Mouse (Mus musculus) thymus, adult 2 months (tissue): ENCODE data around the gene Tmem132c. TPM values are rescaled to one million over a fixed set of nuclear protein-coding genes. Genes with fewer than 3 reads are reported as not detected.

Source experiments
- DNase-seq: peaks from one replicate; pipeline ENCODE4 v3.0.0; 2021
- H3K27ac ChIP-seq: fragments of 200-500 bp; 2 replicates; pipeline ENCODE4 v1.5.1; 2012; ENCODE audit warnings: low read length, control low read depth; ENCODE audit not compliant: control insufficient read depth, insufficient read depth
- H3K27me3 ChIP-seq: fragments of 200-500 bp; 2 replicates; pipeline ENCODE4 v1.6.1; 2012; ENCODE audit warnings: mild to moderate bottlenecking, low read length, moderate library complexity, mixed read lengths; ENCODE audit not compliant: control insufficient read depth, insufficient read depth
- H3K36me3 ChIP-seq: fragments of 200-500 bp; 2 replicates; pipeline ENCODE4 v1.6.1; 2012; ENCODE audit warnings: mild to moderate bottlenecking, low read length, moderate library complexity; ENCODE audit not compliant: control insufficient read depth, insufficient read depth
- H3K4me1 ChIP-seq: fragments of 200-500 bp; replicated peaks from 2 replicates; pipeline ENCODE4 v1.6.1; 2012; ENCODE audit warnings: low read length; ENCODE audit not compliant: control insufficient read depth, insufficient read depth
- H3K4me3 ChIP-seq: fragments of 200-500 bp; 2 replicates; pipeline ENCODE4 v1.5.1; 2012; ENCODE audit warnings: mild to moderate bottlenecking, low read length, control low read depth, moderate library complexity; ENCODE audit not compliant: control insufficient read depth, insufficient read depth
- CTCF ChIP-seq: fragments of 200-500 bp; IDR thresholded peaks from 2 replicates; pipeline ENCODE4 v1.5.1; 2012; ENCODE audit warnings: mild to moderate bottlenecking, control low read depth, low read length, moderate library complexity, borderline replicate concordance; ENCODE audit not compliant: control insufficient read depth, poor library complexity, insufficient read depth; ENCODE audit errors: extremely low read depth
- POLR2A ChIP-seq: fragments of 200-500 bp; IDR thresholded peaks from 2 replicates; pipeline ENCODE4 v1.6.1; 2012; ENCODE audit warnings: mild to moderate bottlenecking, low read length, control low read depth, moderate library complexity; ENCODE audit not compliant: control insufficient read depth, poor library complexity, insufficient read depth; ENCODE audit errors: extremely low read depth
- WGBS: fragments of 180-500 bp; shearing (Covaris S2); methylation state at CpG from one replicate; pipeline ENCODE4 v1.1.7; 2018; 5-methylcytosine and 5-hydroxymethylcytosine counted together
- polyA plus RNA-seq: library from polyadenylated mRNA; depleted of rRNA; stranded (reverse); fragments of >200 nt; gene quantifications from 2 replicates; pipeline ENCODE4 v1.2.3, GENCODE M21; 2012

Tmem132c gene
- polyA plus RNA-seq, 1 experiment = 1.5 TPM

DNA sequence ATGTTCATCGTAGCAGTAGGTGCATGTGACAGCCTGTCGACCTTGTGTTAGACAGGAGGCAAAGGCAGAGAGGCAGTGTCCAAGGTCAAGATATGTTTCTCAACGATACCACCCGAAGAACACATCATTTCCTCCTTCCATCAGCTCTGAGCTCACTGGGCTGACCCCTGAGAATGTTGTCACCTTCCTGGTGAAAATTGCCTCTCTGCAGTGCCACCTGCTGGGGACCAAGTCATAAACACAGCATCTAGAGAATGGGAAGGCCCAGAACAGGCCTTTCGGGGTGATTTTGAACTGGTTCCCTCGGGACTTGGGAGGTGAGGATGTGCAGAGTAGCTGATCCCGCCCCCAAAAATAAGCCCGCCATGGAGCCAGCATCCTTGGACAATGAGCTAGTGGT, 342.1 kb downstream of the Tmem132c start:
- Histone ChIP-seq H3K4me1 (no peaks in the 10 kb centered on the region), H3K4me3 (no peak overlapping the region), H3K27ac (no peak overlapping the region), H3K27me3 (no peaks in the 10 kb centered on the region), H3K36me3 (no peaks in the 10 kb centered on the region)
- DNase-seq = no peak
- 85% methylated on average over 8 of the region's 8 CpGs for WGBS
- TF ChIP-seq POLR2A (no peak), CTCF (no peak)

DNA sequence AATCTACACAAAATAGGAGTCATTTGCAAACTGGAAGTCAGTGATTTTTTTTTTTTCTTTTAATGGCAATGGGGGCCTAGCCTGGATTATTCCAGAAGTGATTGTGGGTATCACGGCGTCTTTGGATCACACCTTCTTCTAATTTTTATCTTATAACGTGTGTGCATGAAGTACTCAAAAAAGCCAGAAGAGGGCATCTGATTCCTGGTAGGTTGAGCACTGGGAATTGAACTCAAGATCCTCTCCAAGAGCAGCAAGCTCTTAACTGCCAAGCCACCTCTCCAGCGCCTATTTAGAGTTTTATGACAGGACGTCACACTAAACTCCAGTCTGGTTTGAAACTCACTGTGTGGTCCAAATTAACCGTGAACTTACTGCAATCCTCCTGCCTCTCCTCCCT, 346.2 kb downstream of the Tmem132c start:
- no peak overlapping the region for H3K4me3 ChIP-seq
- DNase-seq = no peak
- H3K4me1 ChIP-seq = no peaks in the 10 kb centered on the region
- no peak for TF ChIP-seq CTCF
- TF ChIP-seq POLR2A = no peak
- no peak overlapping the region for H3K27ac ChIP-seq
- WGBS = 51% methylated on average over 6 of the region's 6 CpGs
- H3K27me3 ChIP-seq = no peaks in the 10 kb centered on the region
- no peaks in the 10 kb centered on the region for H3K36me3 ChIP-seq

DNA sequence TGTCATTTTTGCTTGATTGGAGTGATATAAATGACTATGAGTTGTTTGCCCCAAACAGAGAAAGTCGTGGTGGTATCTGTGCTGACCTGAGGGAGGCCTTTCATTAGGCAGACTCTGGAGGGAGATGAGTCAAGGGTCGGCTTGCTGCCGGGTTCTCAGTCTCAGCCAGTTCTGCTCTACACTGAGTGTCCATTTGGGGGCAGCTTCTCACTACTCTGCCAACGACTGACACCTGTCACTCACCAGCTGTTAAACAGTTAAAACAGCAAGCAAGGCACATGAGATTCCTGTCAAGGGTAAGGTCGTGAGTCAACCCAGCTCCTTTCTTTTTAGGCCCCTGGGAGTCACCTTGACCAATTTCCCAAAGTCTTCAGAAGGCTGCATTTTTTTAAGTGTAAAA, 350.8 kb downstream of the Tmem132c start:
- TF ChIP-seq POLR2A (no peak), CTCF (no peak)
- H3K4me3 ChIP-seq = no peak overlapping the region
- H3K36me3 ChIP-seq = peaks cover 25% of the 10 kb centered on the region
- no peak overlapping the region for H3K27ac ChIP-seq
- no peak for DNase-seq
- H3K27me3 ChIP-seq = no peaks in the 10 kb centered on the region
- 77% methylated on average over 5 of the region's 5 CpGs for WGBS
- H3K4me1 ChIP-seq = no peaks in the 10 kb centered on the region

DNA sequence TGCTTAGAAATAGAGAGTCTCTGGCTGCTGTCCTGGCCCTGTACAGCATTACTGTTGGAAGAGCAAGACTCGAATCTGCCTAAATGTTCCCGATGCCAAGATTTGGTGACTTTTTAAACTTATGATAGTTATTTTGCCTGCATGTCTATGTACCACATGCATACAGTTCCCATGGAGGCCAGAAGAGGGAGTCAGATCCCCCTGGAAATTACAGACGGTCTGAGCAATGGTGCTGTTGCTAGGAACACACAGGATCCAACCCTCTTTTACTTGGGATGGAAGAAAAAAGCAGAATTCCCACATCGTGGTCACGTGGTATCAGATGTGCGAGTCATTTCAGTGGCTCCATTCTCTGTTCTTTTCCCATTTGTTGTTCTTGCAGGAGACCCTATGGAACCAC, 351.2 kb downstream of the Tmem132c start:
- WGBS = 87% methylated on average over 6 of the region's 6 CpGs
- Histone ChIP-seq H3K27me3 (no peaks in the 10 kb centered on the region), H3K4me3 (no peak overlapping the region), H3K4me1 (no peaks in the 10 kb centered on the region), H3K27ac (no peak overlapping the region), H3K36me3 (peaks cover 29% of the 10 kb centered on the region)
- no peak for DNase-seq
- no peak for TF ChIP-seq POLR2A
- no peak for TF ChIP-seq CTCF

DNA sequence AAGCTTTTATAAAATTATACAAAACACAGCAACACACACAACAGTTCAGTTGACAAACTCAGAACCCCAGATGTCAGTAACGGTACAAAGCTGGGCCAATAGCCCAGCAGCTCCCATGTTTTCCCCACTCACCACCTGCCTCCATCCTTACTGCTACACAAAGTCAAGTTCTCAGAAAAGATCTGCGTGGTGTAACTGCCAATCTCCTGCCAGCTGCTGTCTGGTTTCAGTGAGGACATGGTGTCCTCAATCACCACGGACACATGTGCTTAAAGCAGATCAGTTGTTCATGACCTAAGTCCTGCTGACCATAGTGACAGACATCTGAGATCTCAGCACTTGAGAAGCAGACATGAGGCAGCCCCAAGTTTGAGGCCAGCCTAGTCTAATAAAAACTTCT, 354.1 kb downstream of the Tmem132c start:
- no peak overlapping the region for H3K4me3 ChIP-seq
- WGBS = 33% methylated on average over 3 of the region's 3 CpGs
- DNase-seq = no peak
- no peaks in the 10 kb centered on the region for H3K27me3 ChIP-seq
- peaks cover 55% of the 10 kb centered on the region for H3K36me3 ChIP-seq
- TF ChIP-seq POLR2A = no peak
- no peak for TF ChIP-seq CTCF
- H3K4me1 ChIP-seq = no peaks in the 10 kb centered on the region
- H3K27ac ChIP-seq = no peak overlapping the region

DNA sequence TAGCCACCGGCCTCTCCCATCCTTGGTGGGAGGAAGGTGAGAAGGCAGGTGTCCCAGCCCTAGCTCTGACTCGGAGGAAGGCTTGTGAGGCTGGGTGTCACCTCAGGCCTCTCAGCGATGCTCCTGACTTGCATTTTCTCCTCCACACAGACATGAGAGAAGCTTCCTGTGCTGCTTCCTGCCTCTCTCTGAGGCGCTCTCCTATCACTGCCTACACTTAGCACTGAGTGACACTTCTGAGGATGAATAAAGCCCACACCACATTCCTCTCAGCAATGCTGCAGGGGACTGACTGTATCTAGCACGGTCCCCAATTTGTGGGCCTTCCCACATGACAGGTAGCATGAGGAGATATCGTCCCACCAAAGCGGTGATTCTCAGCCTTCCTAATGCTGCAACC, 355.3 kb downstream of the Tmem132c start:
- no peak for DNase-seq
- TF ChIP-seq CTCF (no peak), POLR2A (no peak)
- Histone ChIP-seq H3K4me1 (no peaks in the 10 kb centered on the region), H3K27me3 (no peaks in the 10 kb centered on the region), H3K27ac (no peak overlapping the region), H3K4me3 (no peak overlapping the region), H3K36me3 (peaks cover 64% of the 10 kb centered on the region)
- 36% methylated on average over 7 of the region's 7 CpGs for whole genome bisulfite sequencing

DNA sequence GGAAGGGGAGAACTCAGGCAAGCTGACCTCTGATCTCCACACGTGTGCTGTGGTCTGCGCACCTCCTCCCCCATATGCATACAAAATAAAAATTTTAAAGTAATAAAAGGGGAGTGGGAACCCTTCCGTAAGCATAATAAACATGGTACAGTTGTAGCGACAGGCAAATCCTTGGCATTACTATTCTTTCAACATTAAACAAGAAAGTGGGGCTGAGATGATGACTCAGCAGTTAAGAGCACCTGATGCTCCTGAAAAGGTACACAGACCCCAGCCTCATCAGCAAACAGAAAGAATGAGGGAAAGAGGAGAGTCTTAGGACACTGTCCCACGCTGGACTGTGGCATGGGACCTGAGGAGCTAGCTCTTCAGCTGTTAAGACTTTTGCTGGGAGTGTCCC, 361.4 kb downstream of the Tmem132c start:
- TF ChIP-seq POLR2A (no peak), CTCF (no peak)
- DNase-seq = no peak
- WGBS = 95% methylated on average over 5 of the region's 5 CpGs
- Histone ChIP-seq H3K27ac (no peak overlapping the region), H3K27me3 (no peaks in the 10 kb centered on the region), H3K4me3 (no peak overlapping the region), H3K36me3 (peaks cover 60% of the 10 kb centered on the region), H3K4me1 (no peaks in the 10 kb centered on the region)
